Mouse (Mus musculus) MEL (cell line): ENCODE data around the gene Vtn.
A peak's percentile ranks its signal among the peaks of the same experiment; 100 is the strongest.

Source experiments
- CTCF ChIP-seq, 3 experiments: IDR thresholded peaks in 2 of 3; conservative IDR thresholded peaks in 1 of 3; 2 replicates each; pipeline ENCODE4 v1.5.1; 2011 to 2012; ENCODE audit warnings: low read length in 3 of 3, low read depth in 2 of 3, mild to moderate bottlenecking in 2 of 3, improper control_type of control experiment in 1 of 3, inconsistent platforms in 1 of 3, mixed read lengths in 1 of 3, moderate library complexity in 1 of 3; ENCODE audit not compliant: control insufficient read depth in 1 of 3, insufficient read depth in 1 of 3, poor library complexity in 1 of 3, severe bottlenecking in 1 of 3
- POLR2A ChIP-seq, 2 experiments: IDR thresholded peaks; 2 replicates each; pipeline ENCODE4 v1.6.1; 2011 to 2012; ENCODE audit warnings: low read length in 2 of 2, mild to moderate bottlenecking in 2 of 2, control low read depth in 1 of 2, improper control_type of control experiment in 1 of 2, low read depth in 1 of 2, moderate library complexity in 1 of 2; ENCODE audit not compliant: control insufficient read depth in 1 of 2, insufficient read depth in 1 of 2, poor library complexity in 1 of 2
- ZNF384 ChIP-seq: IDR thresholded peaks from 2 replicates; pipeline ENCODE4 v1.6.1; 2012; ENCODE audit warnings: low read depth, mild to moderate bottlenecking, inconsistent platforms, low read length, improper control_type of control experiment

DNA sequence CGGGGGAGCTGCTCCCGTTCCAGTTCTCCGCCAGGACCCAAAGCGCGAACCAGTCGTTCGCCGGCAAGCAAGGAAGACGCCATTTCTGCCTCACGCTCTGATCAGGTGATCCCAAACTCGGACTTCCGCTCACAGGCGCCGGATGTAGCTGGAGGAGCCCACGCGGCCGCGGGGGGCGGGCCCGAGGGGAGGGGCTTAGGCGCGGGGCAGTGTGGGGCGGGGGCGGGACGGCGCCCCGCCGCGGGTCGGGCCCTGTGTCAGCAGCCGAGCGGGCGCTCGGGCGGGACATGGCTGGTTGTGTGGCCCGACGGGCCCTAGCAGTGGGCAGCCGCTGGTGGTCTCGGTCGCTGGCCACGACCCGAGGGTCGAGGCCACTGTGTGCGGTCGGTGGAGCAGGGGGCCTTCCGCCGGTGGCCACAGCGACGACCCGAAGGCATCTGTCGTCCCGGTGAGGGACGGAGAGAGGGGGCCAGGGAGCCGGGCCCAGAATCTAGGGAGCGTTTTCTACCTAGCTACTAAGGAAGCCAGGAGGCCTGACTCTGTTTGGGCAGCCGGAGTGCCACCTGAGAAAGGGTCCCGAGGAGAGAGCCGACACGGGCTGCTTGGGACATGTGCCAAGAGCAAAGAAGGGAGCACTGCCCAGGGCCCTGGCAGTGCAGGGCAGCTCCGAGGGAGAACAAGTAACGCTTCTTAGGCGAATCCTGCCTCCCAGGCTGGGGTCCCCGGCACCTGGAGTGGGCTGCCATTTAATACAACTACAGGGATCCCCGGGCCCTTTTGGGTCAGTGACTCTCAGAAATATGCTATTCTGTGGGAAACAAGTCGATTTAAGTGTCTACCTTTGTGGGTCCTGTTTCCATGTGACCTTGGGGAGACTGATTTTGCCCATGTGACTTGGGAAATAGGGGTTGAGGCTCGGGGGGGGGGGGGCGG lies 13.4 kb downstream of the Vtn start, which contains the start of the genes Tmem199 and Poldip2:
- TF ChIP-seq CTCF (IDR thresholded peaks at IDR 0.05 in 2 of 3, conservative IDR thresholded peaks at IDR 0.05 in 1 of 3; ENCODE audit: control insufficient read depth in 1 of 3, insufficient read depth in 1 of 3, low read depth in 2 of 3, low read length in 3 of 3, poor library complexity in 1 of 3, severe bottlenecking in 1 of 3), result 0 out of 6 replicates have a peak, but pooled peaks of 1 of the 3 experiments have one; percentile 0
- no peak for TF ChIP-seq ZNF384
- peak; percentile 98 to 99 for TF ChIP-seq POLR2A (IDR thresholded peaks at IDR 0.05; ENCODE audit: control insufficient read depth in 1 of 2, insufficient read depth in 1 of 2, low read depth in 1 of 2, low read length in 2 of 2, poor library complexity in 1 of 2)
